Mouse (Mus musculus) forebrain, embryonic 14.5 days (tissue): ENCODE data around the gene Trim44. TPM values are rescaled to one million over a fixed set of nuclear protein-coding genes. Genes with fewer than 3 reads are reported as not detected.

ENCODE experiments used
- ATAC-seq: fragments of 200-750 bp; cut with Nextera tagmentation; 2 replicates; pipeline ENCODE4 v1.8.0; 2017; ENCODE audit warnings: mild to moderate bottlenecking, moderate library complexity
- DNase-seq: peaks from one replicate; pipeline ENCODE4 v3.0.0-alpha.2; 2015; ENCODE audit warnings: low spot score
- H3K27ac ChIP-seq: fragments of 300-500 bp; sonication (generic); 2 replicates; pipeline ENCODE4 v1.5.1; 2014; ENCODE audit warnings: low read depth, mild to moderate bottlenecking, control low read depth, low read length, moderate library complexity
- H3K27me3 ChIP-seq: fragments of 300-500 bp; sonication (generic); replicated peaks from 2 replicates; pipeline ENCODE4 v1.6.1; 2014; ENCODE audit warnings: low read length, control low read depth, mixed read lengths; ENCODE audit not compliant: control insufficient read depth, insufficient read depth
- H3K36me3 ChIP-seq: fragments of 300-500 bp; sonication (generic); 2 replicates; pipeline ENCODE4 v1.6.1; 2014; ENCODE audit warnings: low read length, control low read depth; ENCODE audit not compliant: control insufficient read depth, insufficient read depth
- H3K4me1 ChIP-seq: fragments of 300-500 bp; sonication (generic); 2 replicates; pipeline ENCODE4 v1.6.1; 2014; ENCODE audit warnings: antibody characterized with exemption, low read length, control low read depth; ENCODE audit not compliant: control insufficient read depth, insufficient read depth
- H3K4me2 ChIP-seq: fragments of 300-500 bp; sonication (generic); 2 replicates; pipeline ENCODE4 v1.6.1; 2014; ENCODE audit warnings: mild to moderate bottlenecking, control low read depth, low read length
- H3K4me3 ChIP-seq: fragments of 300-500 bp; sonication (generic); 2 replicates; pipeline ENCODE4 v1.5.1; 2014; ENCODE audit warnings: low read depth, low read length, control low read depth
- H3K9ac ChIP-seq: fragments of 300-500 bp; sonication (generic); 2 replicates; pipeline ENCODE4 v1.6.1; 2014; ENCODE audit warnings: mild to moderate bottlenecking, low read length, control low read depth, moderate library complexity
- H3K9me3 ChIP-seq: fragments of 300-500 bp; sonication (generic); replicated peaks from 2 replicates; pipeline ENCODE4 v1.6.1; 2016; ENCODE audit warnings: low read length, control low read depth, mixed read lengths; ENCODE audit not compliant: control insufficient read depth
- WGBS: fragments of 180-500 bp; shearing (Covaris S2); extraction: QIAGEN DNeasy Blood & Tissue Kit; methylation state at CpG from one replicate; pipeline ENCODE4 v1.1.7; 2014; 5-methylcytosine and 5-hydroxymethylcytosine counted together
- polyA plus RNA-seq: library from polyadenylated mRNA; unstranded; fragments of >200 nt; fragmentation: Nextera tagmentation; extraction: Ambion mirVana; gene quantifications from 2 replicates; pipeline ENCODE4 v1.2.1, GENCODE M21; 2014

Gene Trim44
- polyA plus RNA-seq, 1 experiment from 2014 or later: 29.8 TPM

GRCm38 (mm10) chr2:102253204-102253603 lies 154.4 kb downstream of the Trim44 start:
- no peak for DNase-seq
- ATAC-seq: no peak
- no peak overlapping the region for H3K9ac ChIP-seq
- no peaks in the 10 kb centered on the region for H3K9me3 ChIP-seq
- H3K4me3 ChIP-seq: no peak overlapping the region
- H3K4me2 ChIP-seq: no peak overlapping the region
- H3K27ac ChIP-seq: no peak overlapping the region
- H3K36me3 ChIP-seq: no peaks in the 10 kb centered on the region
- 88% methylated on average over 7 of the region's 7 CpGs for WGBS
- no peaks in the 10 kb centered on the region for H3K27me3 ChIP-seq
- H3K4me1 ChIP-seq: peaks cover 7% of the 10 kb centered on the region

- 72% methylated on average over 4 of the region's 4 CpGs for WGBS
- Histone ChIP-seq H3K36me3 (no peaks in the 10 kb centered on the region), H3K9me3 (no peaks in the 10 kb centered on the region), H3K4me2 (no peak overlapping the region), H3K4me1 (peaks cover 2% of the 10 kb centered on the region; the same call in 1 of the 2 replicates), H3K27me3 (no peaks in the 10 kb centered on the region), H3K4me3 (no peak overlapping the region), H3K9ac (no peak overlapping the region), H3K27ac (no peak overlapping the region)
- DNase-seq: no peak
- ATAC-seq: no peak
Measured at GRCm38 (mm10) chr2:102252651-102253050, 155.0 kb downstream of the Trim44 start.

Other genes starting within 250 kb of the Trim44 start
- gene Ldlrad3, start 221.4 kb downstream of the Trim44 start, polyA plus RNA-seq: 18.1 and 21.1 TPM in 2 replicates
- gene Fjx1, start 44.7 kb upstream of the Trim44 start, polyA plus RNA-seq: 21.7 and 25.0 TPM in 2 replicates
- 1.5 and 2.1 TPM in 2 replicates for gene Pamr1, start 142.2 kb upstream of the Trim44 start, polyA plus RNA-seq